ENCODE assay signal across 11 mouse cellular contexts in genomic region chr5:139947446-139947845, GRCm38 (mm10). TPM values are rescaled to one million over a fixed set of nuclear protein-coding genes. Genes with fewer than 3 reads are reported as not detected.
DNase-seq lines count a peak whose midpoint lies in the region; ATAC-seq and TF ChIP-seq lines count a peak whose summit lies in the region.
"Had no signal": no experiment of that assay in that cellular context is flagged by ENCODE, and none has a peak within 500 bp of the region (broad histone marks: within the 10 kb centered on the region; RNA-seq: fewer than 3 reads in every experiment).

No protein-coding gene starts in this region.

- no peak overlapping the region for H3K9ac ChIP-seq in hindbrain, embryonic 12.5 days
- H3K9ac ChIP-seq: embryonic facial prominence, embryonic 12.5 days; limb, embryonic 12.5 days had no signal

- no peaks in the 10 kb centered on the region for H3K27me3 ChIP-seq in kidney, adult 2 months (replicated peaks; ENCODE audit: control insufficient read depth, insufficient read depth, low read length)
- peaks cover 49% of the 10 kb centered on the region for H3K27me3 ChIP-seq in E14TG2a.4 (ENCODE audit: insufficient read depth, low read length)
- H3K27me3 ChIP-seq in hindbrain, embryonic 12.5 days, result no peaks in the 10 kb centered on the region
- H3K27me3 ChIP-seq: embryonic facial prominence, embryonic 12.5 days had no signal

- TF ChIP-seq CTCF in kidney, adult 2 months (conservative IDR thresholded peaks at IDR 0.05; ENCODE audit: insufficient read depth, insufficient read length, low read depth, low read length), result peak; percentile 35
- peak; percentile 95 for TF ChIP-seq CTCF in E14TG2a.4 (conservative IDR thresholded peaks at IDR 0.05; ENCODE audit: low read length)

- no peak for TF ChIP-seq POLR2A in kidney, adult 2 months (IDR thresholded peaks at IDR 0.05; ENCODE audit: low read depth, low read length)

- H3K4me2 ChIP-seq in hindbrain, embryonic 12.5 days (replicated peaks), result no peak overlapping the region
- H3K4me2 ChIP-seq: embryonic facial prominence, embryonic 12.5 days; limb, embryonic 12.5 days had no signal

- H3K4me3 ChIP-seq in kidney, adult 2 months (ENCODE audit: insufficient read depth, low read depth, low read length), result no peak overlapping the region
- no peak overlapping the region for H3K4me3 ChIP-seq in E14TG2a.4 (replicated peaks; ENCODE audit: low read length)
- no peak overlapping the region for H3K4me3 ChIP-seq in hindbrain, embryonic 12.5 days
- H3K4me3 ChIP-seq: embryonic facial prominence, embryonic 12.5 days; limb, embryonic 12.5 days had no signal

- no peaks in the 10 kb centered on the region for H3K36me3 ChIP-seq in kidney, adult 2 months (ENCODE audit: control insufficient read depth, insufficient read depth, low read length)
- H3K36me3 ChIP-seq in E14TG2a.4 (ENCODE audit: insufficient read depth, low read length), result no peaks in the 10 kb centered on the region
- no peaks in the 10 kb centered on the region for H3K36me3 ChIP-seq in hindbrain, embryonic 12.5 days
- H3K36me3 ChIP-seq: embryonic facial prominence, embryonic 12.5 days; limb, embryonic 12.5 days had no signal

- ATAC-seq in hindbrain, embryonic 12.5 days (ENCODE audit: low FRiP score), result no peak

- H3K4me1 ChIP-seq in kidney, adult 2 months (ENCODE audit: control insufficient read depth, insufficient read depth, low read length), result 0 out of 2 replicates have a peak, but pooled peaks cover 2% of the 10 kb centered on the region
- H3K4me1 ChIP-seq in E14TG2a.4 (replicated peaks; ENCODE audit: low read depth, low read length), result peaks cover 71% of the 10 kb centered on the region
- peaks cover 24% of the 10 kb centered on the region for H3K4me1 ChIP-seq in hindbrain, embryonic 12.5 days

- no peaks in the 10 kb centered on the region; the same call in 1 of the 2 replicates for H3K9me3 ChIP-seq in E14TG2a.4 (ENCODE audit: low read length)
- no peaks in the 10 kb centered on the region for H3K9me3 ChIP-seq in hindbrain, embryonic 12.5 days (replicated peaks)
- H3K9me3 ChIP-seq: embryonic facial prominence, embryonic 12.5 days; limb, embryonic 12.5 days had no signal

- 98% methylated on average over 5 of the region's 5 CpGs for WGBS in kidney, adult 2 months
- 94% methylated on average over 5 of the region's 5 CpGs for whole genome bisulfite sequencing in hindbrain, embryonic 12.5 days

- no peak for DNase-seq in kidney, adult 2 months
- DNase-seq in kidney, postnatal 10 days, result no peak
- DNase-seq in 416B (ENCODE audit: low read depth), result peak; percentile 46
- DNase-seq in induced T-regulatory cell, adult 2 months (ENCODE audit: low read depth), result peak; percentile 73
- no peak for DNase-seq in right cerebral cortex, postnatal 25 days
- DNase-seq in layer of hippocampus, adult 9-10 months (ENCODE audit: low spot score), result no peak
- DNase-seq: adrenal gland, postnatal 36 days had no signal

- no peak overlapping the region for H3K27ac ChIP-seq in kidney, adult 2 months (ENCODE audit: insufficient read depth, low read depth, low read length)
- H3K27ac ChIP-seq in hindbrain, embryonic 12.5 days, result no peak overlapping the region
- H3K27ac ChIP-seq: embryonic facial prominence, embryonic 12.5 days; limb, embryonic 12.5 days had no signal

RNA-seq across cellular contexts. Expression of gene Elfn1, which starts 39.7 kb away (rescaled TPM):
- 9.6 and 10.3 TPM in 2 replicates for polyA plus RNA-seq in kidney, adult 2 months (2012; rRNA removed)
- 1.7 and 2.0 TPM in 2 replicates for polyA plus RNA-seq in hindbrain, embryonic 12.5 days (2016; fragmentation: Nextera tagmentation; extraction: Ambion mirVana)

Comparison
In these comparisons a context has a peak if more than half of its experiments do, and no peak if none do; other contexts are left out.
1. DNase-seq: peak in 416B (single experiment) and induced T-regulatory cell, adult 2 months (single experiment); none in kidney, adult 2 months (single experiment), kidney, postnatal 10 days (single experiment), right cerebral cortex, postnatal 25 days (single experiment) and layer of hippocampus, adult 9-10 months (single experiment).